Mouse (Mus musculus) neural tube, embryonic 10.5 days (tissue): Measurements from ENCODE around the gene Ppip5k1.
A peak's percentile ranks its signal among the peaks of the same experiment; 100 is the strongest.

Source experiments
- DNase-seq: peaks from one replicate; pipeline ENCODE4 v3.0.0-alpha.2; 2017; ENCODE audit warnings: low spot score; ENCODE audit errors: extremely low spot score

The Ppip5k1 gene

DNA sequence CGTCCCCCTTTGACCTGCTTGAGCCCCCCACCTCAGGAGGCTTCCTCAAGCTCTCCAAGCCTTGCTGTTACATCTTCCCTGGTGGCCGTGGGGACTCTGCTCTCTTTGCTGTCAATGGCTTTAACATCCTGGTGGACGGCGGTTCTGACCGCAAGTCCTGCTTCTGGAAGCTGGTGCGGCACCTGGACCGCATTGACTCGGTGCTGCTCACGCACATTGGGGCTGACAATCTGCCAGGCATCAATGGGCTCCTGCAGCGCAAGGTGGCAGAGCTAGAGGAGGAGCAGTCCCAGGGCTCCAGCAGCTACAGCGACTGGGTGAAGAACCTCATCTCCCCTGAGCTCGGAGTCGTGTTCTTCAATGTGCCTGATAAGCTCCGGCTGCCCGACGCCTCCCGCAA is 55.7 kb downstream of the Ppip5k1 start:
- DNase-seq, result no peak

DNA sequence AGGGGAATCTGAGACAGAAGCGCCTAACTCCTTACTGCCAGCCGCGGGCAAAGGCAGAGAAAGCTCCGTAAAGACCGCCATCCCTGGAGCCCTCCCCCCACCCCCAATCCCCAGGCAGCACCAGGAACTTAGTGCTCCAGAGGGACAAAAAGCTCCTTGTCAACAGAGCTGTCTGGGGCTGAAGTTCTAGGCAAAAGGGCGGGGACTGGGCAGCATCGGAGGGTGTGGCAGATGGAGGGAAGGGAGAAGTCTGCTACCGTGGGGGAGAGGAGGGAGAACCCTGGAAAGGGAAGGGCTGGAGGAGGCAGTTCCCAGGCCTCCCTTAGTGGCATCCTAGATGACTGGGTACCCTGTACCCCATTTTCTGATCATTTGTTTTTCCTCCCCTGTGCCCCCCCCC is 57.1 kb downstream of the Ppip5k1 start:
- no peak for DNase-seq

DNA sequence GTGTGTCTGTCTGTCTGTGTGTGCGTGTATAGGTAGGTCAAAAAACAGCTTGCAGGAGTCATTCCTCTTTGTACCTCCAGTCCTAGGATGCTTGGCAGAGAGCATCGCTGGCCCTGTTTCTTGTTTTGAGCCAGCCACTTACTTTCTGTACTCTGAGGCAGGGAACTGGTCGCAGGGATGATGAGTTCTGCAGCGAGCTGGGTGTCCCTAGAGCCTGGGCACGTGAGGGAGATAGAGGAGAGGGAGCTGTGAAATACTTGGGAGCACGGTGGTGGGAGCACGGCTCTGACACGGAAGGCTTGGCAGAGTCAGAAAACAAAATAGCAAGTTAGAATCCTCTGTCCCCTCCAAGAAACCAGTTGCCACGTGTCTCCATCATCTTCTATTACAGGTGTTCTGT is 57.5 kb downstream of the Ppip5k1 start:
- DNase-seq, result no peak

DNA sequence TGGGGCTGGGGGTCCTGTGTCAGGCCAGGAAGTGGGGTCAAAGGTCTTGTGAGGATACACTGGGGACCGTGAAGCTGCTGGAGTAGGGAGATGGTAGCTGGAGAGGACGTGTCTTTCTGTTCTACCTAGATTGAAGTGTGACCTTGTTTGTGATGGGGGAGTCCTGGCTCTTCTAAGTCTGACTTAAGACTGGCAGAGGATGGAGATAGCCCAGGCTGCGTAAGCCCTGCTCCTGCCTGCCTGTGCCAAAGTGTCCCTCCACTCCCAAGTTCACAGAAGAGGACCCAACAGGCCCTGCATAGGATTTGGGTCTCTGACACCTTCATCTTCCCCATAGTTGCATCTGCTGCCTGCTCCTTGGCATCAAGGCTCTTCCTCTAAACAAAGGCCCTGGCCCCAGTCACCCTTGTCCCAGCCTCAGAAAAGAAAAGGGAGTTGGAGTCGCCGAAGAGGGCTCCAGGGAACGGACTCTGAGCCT is 58.4 kb downstream of the Ppip5k1 start:
- DNase-seq, result no peak

DNA sequence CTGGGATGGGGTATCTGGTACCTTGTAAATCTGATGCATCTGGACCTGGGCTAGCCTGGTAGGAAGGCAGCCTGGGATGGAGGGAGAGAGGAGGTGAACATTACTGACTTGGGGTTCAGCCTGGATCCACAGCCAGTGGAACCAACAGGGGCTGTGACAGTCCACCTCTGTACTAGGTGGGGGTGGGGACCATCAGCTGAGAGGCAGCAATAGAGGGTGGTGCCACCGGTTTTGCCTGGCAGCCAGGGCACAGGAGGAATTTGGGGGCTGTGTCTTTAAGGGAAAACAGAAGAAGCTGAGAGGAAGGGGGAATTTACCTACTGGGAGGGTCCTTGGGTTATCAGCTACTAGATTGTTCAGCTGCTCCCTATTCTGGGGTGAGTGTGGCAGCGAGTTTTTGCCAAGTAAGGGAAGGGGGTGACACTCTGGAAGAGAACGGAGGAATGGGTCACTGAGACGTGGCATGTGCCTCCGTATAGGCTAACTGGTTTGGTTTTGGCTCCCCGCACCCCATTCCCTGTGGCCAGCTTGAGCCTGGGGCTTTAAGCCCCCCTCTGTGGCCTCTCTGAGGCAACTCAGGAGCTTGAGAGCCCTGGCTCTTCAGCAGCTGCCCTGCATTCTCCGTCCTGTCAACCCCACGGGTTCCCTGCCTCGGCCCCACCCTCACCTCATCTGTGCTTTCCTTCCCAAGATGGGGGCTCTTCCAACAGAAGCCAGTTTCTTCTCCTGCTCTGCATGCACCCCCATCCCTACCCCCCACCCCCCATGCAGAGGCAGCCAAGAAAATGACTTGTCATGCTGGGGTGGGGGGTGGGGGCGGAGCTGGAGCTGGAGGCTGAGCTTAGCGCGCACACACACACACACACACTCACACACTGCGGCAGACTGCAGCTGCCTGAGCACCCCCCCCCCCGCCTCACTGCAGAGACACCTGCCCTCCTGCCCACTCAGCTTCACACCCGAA is 59.3 kb downstream of the Ppip5k1 start:
- no peak for DNase-seq

DNA sequence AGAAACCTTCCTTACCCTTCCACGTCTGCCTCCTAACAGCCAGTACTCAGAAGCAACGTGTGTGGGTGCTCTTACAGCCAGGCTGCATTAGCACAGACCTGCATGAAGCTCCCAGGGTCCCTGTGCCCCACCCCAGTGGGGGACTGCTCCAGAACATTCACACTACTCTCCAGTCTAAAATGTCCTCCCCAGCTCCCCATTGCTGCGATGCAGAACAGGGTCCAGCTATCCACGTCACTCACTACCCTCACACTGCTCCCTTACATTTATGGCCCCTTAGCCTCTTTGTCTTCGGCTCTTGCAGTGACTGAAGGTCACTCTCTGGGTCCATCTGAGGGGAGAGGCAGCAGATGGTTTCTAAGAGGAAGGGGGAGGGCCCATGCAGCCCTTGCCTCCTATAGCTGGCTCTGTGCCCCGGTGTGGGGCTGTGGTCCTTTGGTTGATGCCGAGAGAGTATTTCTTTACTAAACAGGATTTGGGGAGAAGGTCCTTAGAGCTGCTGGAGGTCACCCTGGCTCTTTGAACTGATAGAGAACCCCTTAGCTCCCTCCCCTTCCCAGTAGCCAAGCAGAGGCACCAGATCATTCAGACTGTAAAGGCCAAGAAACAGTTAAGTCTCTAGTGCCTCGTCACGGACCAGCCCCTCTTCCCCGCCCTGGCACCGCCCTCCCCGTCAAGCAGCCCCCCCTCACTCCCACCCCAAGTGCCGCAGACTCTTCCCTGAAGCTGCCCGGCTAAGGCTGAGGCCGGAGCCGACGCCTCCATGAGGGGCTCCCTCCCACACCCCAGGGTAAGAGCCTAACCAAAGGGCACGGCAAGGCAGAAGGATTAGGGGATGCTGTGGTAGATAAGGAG is 60.2 kb downstream of the Ppip5k1 start:
- DNase-seq, result peak; percentile 59

DNA sequence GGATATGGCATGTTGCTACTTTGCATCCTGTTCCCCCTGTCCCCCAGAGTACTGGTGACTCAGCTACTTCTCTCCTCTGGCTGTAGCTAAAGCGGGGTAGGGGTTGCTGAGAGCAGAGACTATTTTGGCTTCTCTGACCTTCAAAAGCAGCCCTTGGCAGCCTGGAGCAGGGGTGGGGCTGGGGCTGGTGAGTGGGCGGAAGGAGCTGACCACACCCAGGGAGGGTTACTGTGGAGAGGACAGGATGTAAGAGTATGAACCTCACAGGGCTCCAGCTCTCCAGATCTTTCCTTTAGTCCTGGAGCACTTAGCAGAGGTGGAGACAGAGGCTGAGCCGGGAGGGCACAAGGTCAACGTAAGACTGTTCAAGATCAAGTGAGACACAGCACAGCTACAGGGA is 61.0 kb downstream of the Ppip5k1 start:
- DNase-seq, result no peak

DNA sequence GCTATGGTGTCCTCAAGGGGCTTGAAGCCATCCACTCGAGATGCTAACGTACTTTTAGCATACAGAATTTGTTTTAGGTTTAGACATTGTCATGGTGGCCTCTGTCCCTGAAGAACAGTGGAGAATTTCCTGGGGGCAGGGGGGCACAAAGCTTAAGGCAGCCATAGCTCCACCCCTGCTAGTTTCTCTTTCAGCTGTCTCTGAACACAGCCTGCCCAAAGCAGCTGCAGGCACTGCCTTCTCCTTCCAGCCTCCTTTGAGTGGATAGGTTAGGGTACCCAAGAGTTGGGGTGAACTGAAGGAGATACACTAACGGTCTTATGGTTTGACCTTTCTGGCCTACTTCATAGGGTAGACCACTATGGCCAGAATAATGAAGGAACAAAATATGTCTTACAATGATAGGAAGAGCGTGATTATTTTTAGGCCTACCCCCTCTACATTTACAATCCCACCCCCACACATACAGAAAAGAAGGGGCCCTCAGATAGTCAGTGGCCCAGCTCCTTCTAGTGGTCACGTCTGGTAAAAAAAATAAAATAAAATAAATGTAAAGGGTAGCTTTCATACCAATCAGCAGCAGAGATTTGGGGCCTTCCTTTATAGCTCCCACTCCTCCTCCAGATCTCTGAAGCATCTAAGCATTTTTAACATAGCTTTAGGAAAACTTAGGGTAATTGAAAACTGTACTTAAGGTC is 62.7 kb downstream of the Ppip5k1 start:
- no peak for DNase-seq

DNA sequence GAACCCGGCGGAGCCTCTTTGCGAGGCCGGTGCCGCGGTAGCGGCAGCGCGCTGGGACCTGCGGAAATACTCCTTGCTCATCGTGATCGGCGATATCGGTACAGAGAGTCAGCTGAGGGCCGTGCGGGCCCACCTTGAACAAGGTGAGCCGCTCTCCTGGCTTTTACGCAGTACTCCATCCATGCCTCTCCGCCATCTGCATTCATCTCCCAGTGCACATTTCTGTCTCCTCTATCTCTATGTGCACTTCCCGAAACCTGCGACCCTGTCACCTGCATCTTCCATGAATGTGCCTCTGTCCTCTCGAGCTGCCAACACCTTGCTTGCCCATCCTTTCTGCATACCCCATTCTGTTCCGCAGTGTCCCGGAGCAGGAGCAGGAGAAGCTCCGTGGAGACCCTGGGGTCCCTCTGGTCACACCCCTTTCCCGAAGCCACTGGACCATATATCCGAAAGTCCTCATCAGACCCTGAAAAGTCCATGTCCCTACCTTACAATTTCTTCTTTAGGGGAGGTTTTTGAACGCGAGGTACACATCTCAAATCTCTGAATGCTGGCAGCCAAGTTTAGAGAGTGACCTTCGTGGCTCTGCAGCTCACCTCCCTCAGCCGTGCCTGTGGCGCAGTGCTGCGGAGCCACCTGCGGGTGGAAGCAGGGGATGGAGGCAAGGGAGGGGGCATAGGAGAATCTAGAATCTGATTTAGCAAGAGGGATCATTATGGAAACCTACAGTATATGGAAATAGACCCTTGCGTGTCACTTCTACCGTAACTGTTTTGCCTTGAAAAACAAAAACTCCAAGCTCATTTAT is 65.3 kb downstream of the Ppip5k1 start:
- DNase-seq, result no peak

DNA sequence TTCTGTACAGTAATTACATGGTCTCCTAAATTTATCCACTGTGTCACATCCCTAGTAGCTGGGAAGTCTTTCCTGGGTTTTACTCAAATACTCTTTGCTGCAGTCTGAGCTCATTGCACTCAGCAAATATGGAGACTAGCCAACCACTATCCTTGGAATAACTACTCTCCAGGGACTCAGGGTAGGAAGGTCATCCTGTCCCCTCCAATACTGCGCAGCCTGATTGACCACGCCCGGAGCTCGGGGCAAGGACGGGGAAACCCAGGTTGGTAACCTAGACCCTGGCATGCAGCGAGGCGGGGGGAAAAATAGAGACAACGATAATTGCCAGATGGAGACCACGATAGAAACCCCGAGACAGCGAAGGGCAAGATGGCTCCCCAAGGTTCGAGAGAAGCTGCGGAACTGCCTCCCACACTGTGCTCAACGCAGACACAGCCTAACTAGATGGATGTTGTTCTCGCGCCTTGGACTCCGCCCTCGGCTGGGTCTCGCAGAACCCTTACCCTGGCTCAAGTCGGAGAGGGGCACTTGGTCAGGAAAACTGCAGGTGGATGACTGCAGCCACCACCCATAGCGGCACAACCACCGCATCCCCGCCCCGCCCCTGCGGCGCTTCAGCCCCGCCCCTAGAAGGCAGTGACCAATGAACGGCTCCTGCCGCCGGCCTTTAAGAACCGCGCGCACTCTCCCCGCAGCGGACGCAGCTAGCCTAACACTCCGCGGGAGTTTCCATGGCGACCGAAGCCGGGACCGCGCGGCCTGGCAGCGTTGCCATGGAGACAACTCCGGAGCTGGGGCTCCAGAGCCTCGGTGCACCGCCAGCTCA is 66.1 kb downstream of the Ppip5k1 start, which contains the start of gene Map1a:
TSS of gene Map1a (plus strand) at position 700 of the 829 bp plus-strand sequence.
- DNase-seq, result peak; percentile 98

DNA sequence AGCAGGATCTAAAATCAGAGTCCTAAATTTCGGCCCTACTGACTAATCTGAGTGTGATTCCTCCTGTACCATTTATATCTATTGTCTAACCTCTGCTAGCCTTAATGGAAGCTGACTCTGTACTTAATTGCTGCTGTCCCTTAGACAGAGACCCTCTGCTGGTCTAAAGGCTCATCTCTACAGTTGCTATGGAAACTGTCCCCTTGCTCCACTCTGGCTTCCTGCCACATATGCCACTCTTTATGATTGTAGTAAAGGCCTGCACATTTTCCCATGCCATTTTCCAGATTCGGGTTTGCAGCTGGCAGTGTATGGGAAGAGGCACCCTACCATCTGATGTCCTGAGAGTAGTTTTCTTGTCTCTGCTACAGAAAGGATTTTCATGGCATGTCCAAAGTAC is 67.3 kb downstream of the Ppip5k1 start:
- no peak for DNase-seq

DNA sequence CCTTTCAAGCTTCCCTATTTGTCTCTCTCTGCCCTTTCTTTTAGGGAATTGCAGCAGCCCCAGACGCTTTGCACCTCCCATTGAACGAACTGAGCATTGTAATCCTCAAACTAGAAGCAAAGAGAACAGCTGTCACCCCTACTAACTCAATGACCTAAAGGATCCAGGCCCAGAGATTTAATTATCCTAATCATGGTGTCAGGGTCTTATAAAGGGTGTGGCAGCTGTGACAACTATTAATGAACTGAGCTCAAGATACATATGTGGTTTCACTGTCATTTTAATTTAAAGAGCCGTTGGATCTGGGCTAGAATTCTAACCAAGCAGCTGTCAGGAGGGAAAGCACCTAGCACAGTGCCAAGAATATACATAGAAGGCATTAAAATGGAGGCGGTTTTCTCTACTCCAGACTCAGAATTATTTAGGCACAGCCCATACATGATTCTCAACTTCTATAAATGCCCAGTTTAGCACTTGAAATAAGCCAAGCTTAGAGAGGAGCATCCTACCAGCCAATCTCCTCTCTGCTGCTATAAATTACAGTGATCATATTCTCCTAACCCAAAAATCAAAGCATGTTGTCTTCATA is 83.2 kb downstream of the Ppip5k1 start:
- DNase-seq, result no peak

DNA sequence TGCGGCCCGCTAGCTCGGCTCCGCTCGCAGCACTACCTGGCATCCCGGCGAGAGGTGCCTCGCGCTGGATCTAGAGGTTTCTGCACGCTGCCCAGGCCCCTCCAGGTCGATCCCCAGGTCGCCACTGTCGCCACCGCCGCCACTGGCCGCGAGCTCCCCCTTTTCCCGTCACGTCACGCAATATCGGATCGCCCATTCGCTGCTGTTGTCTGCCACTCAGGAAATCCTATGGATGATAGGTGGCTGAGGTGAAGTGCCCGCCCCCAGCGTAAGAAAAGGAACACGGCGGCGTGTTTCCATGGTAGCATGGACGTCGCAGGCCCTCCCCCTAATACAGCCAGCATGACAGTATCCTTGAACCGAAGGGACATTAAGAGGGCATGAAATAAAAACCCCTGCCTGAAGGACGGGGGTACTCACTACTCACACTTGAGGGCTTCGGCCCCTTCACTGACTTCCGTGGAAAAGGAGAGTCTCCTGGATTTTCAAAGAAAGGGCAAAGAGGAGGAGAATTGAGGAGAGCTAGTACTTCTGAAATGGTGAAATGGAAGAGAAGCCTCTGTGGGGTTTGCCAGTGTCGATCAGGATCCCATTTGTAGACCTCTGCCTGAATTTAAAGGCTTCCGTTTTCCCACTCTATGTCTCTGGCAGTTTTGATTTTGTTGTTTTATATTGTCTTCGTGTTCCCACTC is 83.8 kb downstream of the Ppip5k1 start, which contains the start of gene Trp53bp1:
TSS of gene Trp53bp1 (minus strand) at position 172 of the 692 bp plus-strand sequence.
- peak; percentile 96 for DNase-seq

DNA sequence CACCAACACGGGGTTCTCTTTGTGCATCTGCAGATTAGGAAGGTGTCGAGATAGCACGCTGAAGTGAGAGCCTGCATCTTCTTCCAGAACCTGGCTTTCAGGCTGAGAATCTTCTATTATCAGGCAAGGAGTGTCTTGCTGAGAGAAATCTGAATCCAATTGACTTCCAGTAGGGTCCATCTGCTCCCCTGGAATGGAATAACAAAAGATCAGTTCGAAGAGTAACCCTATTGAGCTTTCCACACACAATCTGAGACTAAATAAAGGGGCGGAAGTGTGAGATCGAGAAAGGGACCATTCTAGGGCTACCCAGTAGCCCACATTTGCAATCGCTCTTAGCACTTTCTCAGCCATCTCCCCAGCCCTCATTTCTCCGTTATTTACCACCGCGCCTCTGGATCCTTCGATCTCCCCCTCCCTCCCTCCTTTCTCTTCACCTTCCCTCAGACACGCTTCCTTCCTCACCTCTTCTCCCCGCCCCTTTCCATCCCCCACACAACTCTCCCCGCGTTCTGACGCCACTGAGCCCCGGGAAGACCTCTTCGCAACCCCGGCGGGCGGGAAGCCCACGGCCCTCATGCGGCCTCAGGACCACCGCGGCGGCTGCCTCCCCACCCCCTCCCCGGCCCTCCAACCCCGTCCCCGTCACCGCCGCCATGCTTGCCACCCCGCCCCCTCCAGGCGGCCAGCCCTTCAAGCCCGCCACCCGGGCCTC is 84.5 kb downstream of the Ppip5k1 start:
- no peak for DNase-seq

DNA sequence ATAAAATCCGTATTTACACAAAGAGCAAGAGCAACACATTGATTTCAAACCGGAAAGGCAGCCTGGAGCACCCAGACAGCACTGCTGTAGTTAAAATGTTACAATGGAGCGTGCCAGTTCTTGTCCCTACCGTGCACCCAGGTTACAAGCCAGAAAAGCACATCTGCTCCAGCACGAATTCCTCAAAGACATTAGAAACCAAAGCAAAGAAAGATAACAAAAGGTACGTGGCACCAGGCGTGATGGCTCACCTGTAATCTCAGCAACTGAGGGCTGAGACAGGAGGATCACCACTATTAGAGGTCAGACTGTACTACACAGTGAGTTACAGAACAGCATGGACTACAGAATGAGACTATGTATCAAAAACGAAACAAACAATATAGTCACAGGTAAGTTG is 86.8 kb downstream of the Ppip5k1 start:
- DNase-seq, result no peak
